Mouse (Mus musculus): ENCODE results near the gene Zfyve9.

The Zfyve9 gene

DNA sequence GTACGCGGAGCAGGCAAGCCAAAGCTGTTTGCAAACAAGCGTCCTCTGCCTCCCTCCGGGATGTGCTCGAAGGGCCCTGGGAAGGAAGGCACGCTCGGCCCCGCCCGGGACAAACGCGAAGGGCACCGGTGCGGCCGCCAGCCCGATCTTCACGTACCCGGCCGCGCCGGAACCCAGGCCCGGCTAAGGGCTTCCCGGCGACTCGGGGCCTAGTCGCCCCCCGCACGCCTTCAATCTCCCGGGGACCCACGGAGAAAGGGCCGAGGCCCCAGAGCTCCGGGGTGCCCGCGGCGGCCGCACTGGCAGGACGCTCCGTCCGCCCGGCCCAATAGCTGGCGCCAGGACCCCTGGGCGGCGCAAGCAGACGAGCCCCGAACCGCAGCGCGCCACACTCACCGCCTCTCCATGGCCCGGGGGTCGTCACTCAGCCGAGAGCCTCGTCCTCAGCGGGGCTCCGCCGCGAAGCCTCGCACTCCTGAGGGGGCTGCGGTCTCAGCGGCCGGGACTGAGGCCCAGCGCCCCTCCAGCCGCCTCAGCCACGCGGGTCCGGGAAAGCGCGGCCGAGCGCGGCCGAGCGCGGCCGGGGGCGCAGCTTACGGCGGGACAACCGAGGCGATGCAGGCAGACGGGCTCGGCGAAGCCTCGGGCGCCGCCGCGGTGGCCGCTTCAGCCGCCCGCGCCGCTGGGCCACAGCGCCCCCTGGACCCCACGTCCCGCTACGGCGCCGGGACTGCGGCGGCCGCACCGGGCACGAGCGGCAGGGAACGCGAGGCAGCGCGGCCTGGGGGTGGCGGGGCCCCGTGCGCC lies at the start of gene Zfyve9:
Zfyve9 (minus strand) TSS at position 742 of the 807 bp plus-strand sequence.
- DNase-seq (ENCODE audit: low spot score in 2 of 2) = peak; percentile 41 to 62

GRCm38 (mm10) chr4:108826643-108827042 lies 46.0 kb upstream of the Zfyve9 start:
- no peak for DNase-seq (ENCODE audit: low spot score in 2 of 2)

- DNase-seq (ENCODE audit: low spot score in 2 of 2) = no peak
These were observed 45.5 kb upstream of the Zfyve9 start for GRCm38 (mm10) chr4:108826096-108826495.

DNA sequence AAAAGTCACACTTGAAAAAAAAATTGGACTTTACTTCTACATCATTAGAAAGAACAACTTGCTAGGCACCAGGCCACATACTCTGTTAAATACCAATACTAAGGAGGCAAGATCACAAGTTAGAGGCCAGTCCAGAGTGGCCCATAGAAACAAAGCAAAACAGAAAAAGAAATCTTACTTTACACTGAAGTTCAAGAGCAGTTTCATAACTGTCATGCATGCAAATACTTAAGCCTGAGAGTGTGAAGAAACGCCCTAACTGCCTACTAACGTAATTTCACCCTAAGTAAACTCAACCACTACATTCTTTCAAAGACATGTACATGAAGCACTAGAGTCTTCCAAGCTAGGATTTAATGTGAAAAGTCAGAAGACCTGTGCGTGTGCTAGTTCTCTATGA lies 45.1 kb upstream of the Zfyve9 start:
- no peak for DNase-seq (ENCODE audit: low spot score in 2 of 2)

- no peak for DNase-seq (ENCODE audit: low spot score in 2 of 2)
These were observed 31.0 kb upstream of the Zfyve9 start for GRCm38 (mm10) chr4:108811550-108811949.

DNA sequence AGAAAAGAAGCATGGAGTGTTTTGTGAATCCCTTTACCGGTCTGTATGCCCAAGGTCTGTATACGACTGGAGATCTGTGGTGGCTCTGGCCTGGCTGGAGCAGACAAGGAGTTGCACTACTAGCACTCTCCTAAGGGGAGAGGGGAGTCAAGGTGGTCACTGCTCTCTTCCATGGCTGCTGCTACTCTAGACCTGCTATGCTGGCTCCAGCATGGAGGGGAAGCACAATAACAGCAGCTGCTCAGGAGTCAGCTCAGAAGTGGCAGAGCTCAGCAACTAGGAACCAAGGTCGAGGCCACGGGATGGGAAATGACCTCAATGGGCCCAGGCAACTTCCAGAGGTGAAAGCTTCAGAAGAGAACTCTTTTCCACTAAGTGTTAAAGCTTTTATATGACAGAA lies 30.5 kb upstream of the Zfyve9 start:
- DNase-seq (ENCODE audit: low spot score in 2 of 2) = no peak

GRCm38 (mm10) chr4:108803535-108803934 lies 22.9 kb upstream of the Zfyve9 start:
- no peak for DNase-seq (ENCODE audit: low spot score in 2 of 2)

DNA sequence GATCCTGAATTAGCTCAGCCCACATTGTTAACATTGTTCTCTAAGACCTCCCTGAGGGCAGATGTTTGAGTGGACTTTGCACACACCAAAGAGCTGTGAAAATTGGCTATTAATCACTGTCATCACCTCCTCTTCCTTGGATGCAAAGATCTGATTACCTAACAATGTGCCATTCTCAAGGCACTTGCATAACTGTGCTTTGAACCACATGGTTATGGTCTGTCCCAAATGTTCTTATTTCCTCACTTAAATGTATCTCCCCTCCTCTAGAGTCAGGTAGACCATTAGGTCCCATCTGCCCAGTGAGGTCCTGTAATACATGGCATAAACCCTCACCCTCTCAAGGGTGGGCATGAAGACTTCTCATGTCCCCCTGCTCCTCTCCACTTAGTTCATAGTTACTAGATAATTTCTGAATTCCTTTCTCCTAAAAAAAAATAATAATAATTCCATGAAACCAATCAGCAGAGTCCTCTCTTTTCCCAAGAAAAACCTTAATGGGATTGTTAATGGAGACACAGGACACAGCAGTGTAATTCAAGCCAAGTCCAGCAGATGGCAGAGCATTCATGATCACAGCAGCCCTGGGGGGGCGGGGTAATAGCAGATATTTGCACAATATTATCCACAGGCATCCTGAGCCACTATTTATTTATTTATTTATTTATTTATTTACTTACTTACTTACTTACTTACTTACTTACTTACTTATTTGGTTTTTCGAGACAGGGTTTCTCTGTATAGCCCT lies 17.7 kb upstream of the Zfyve9 start:
- peak; percentile 10 to 48 for DNase-seq (ENCODE audit: low spot score in 2 of 2)

DNA sequence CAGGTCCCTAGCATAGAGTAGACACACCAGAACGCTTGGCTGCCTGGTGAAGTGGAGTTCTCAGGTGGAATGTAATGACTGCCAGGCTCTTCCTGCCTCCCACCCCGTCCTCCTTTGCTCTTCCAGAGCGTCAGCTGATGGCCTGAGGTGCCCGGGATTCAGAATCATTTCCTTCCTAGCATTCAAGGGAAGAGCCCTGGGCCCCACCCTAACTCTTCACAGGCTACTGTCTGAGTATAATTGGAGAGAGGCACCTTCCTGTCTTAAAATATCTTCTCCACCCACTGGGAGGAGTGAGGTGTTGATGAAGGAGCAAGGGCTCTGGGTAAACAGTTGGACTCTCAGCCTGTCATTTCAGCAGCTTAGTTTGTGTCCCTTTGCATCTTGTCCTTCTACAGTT lies 16.1 kb upstream of the Zfyve9 start:
- no peak for DNase-seq (ENCODE audit: low spot score in 2 of 2)

DNA sequence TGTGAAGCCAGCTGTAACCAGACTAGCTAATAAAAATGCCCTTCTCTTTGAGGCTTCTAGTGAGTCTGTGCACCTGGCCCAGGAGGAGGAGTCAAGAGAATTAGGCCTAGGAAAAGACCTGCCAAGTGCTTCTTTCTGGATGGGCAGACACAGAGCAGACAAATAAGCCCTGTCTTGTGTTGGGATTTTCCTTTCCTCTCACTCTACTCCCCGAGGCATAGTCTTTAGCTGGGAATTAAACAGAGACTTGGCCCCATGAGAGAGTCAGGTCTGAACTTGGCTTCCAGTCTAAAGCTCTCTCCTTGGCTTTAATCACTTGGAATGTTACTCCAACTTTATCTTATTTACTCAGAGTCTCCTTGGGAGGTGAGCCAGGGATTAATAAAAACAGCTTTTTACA lies 13.3 kb upstream of the Zfyve9 start:
- no peak for DNase-seq (ENCODE audit: low spot score in 2 of 2)

- no peak for DNase-seq (ENCODE audit: low spot score in 2 of 2)
These were observed 9.9 kb upstream of the Zfyve9 start for GRCm38 (mm10) chr4:108790507-108790906.

DNA sequence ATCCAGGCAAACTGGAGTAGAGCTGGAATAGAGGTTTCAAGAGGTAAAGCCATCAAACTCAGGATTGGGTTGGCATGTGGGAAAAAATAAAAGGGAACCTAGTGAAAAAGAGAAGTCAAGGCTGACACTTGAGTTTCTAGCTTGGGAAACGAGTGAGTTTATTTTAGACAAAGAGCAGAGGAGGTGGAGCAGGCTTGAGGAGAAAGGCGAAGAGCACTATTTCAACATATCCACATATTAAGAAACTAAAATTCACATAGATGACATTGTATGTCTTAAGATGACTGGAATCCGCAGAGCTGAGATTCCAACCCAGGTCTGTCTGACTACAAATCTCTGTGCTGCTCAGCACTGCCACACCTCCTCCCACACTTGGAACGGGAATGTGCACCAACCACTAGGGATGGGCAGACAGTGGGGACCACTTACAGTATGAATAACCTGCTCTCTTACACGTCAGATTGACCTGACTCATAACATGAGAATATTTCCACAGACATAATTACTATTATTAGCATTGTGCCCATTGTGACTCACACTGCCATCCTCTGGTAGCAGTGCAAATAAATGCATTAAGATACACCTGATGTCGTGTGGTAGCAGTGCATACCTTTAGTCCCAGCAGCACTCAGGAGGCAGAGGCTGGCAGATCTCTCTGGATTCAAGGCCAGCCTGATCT lies 8.8 kb upstream of the Zfyve9 start:
- no peak for DNase-seq (ENCODE audit: low spot score in 2 of 2)

GRCm38 (mm10) chr4:108782421-108783085 lies 2.0 kb upstream of the Zfyve9 start:
- DNase-seq (ENCODE audit: low spot score in 2 of 2) = no peak

DNA sequence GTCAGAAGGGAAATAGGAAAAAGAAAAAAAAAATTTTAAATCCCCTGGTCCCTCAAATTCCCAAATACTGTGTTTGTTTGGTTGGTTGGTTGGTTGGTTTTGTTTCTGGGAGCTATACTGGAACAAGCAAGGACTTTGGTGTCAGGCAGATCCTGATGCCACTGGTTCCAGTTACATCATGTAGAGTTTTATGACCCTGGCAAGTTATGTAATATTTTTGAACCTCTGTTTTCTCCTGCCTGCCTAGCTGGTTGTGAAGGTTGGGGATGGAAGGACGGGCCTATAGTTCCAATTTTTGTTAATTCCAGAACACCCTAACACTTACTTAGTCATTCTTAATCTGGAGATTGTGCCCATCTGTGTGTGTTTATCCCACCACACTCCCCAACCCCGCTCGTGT lies 998 bp upstream of the Zfyve9 start:
- no peak for DNase-seq (ENCODE audit: low spot score in 2 of 2)

DNA sequence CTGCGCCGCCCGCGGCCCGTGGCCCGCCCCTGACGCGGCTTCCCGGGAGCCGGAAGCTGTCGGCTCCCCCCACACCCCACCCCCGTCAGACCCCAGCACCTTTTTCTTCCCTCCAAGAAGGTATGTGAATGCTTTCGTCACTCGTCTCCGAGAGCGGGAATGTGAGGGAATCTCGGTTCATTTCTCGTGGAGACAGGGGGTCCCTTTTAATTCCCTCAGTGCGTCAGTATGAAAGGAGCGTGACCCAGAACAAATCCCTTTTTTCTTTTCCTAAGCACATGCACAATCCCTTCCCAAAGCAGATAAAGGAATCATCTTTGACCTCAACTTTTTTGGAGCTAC lies 237 bp upstream of the Zfyve9 start:
- no peak for DNase-seq (ENCODE audit: low spot score in 2 of 2)

GRCm38 (mm10) chr4:108779763-108780056 lies 888 bp downstream of the Zfyve9 start:
- no peak for DNase-seq (ENCODE audit: low spot score in 2 of 2)

GRCm38 (mm10) chr4:108768527-108768926 lies 12.1 kb downstream of the Zfyve9 start:
- DNase-seq (ENCODE audit: low spot score in 2 of 2) = no peak

- no peak for DNase-seq (ENCODE audit: low spot score in 2 of 2)
These were observed 21.0 kb downstream of the Zfyve9 start for GRCm38 (mm10) chr4:108759583-108759982.

GRCm38 (mm10) chr4:108746160-108746873 lies 34.3 kb downstream of the Zfyve9 start:
- DNase-seq (ENCODE audit: low spot score in 2 of 2) = no peak

- no peak for DNase-seq (ENCODE audit: low spot score in 2 of 2)
These were observed 49.0 kb downstream of the Zfyve9 start for GRCm38 (mm10) chr4:108731582-108731981.

GRCm38 (mm10) chr4:108730450-108730849 lies 50.1 kb downstream of the Zfyve9 start:
- DNase-seq (ENCODE audit: low spot score in 2 of 2) = no peak

DNA sequence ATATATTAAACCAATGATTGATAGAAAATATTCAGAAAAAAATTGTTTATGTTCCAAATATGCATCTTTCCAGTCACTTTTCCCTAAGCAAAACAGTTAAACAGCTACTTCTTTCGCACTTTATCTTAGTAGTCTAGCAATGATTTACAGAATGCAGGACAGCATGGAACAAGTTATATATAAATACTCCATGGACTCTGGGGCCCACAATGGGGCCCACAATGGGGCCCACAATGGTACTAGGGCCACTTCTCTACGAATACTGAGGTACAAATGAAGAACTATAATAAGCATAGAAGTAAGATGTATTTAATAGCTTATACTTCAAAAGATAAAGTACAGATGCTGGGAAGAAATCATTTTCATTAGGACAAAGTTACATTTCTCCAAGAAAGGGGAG lies 56.5 kb downstream of the Zfyve9 start:
- no peak for DNase-seq (ENCODE audit: low spot score in 2 of 2)

Measured in spleen, postnatal 14 days (tissue).